Mouse (Mus musculus) ES-E14 (cell line): ENCODE results near the gene Fkbp5. TPM values are rescaled to one million over a fixed set of nuclear protein-coding genes. Genes with fewer than 3 reads are reported as not detected.
A peak's percentile ranks its signal among the peaks of the same experiment; 100 is the strongest.

Experiments
- DNase-seq: peaks from one replicate; pipeline ENCODE4 v3.0.0-alpha.2; 2013; ENCODE audit warnings: low read depth, low spot score
- H3K27ac ChIP-seq: 2 replicates; pipeline ENCODE4 v1.5.1; 2012; ENCODE audit warnings: low read depth, mild to moderate bottlenecking, low read length, moderate library complexity, mixed read lengths; ENCODE audit not compliant: poor library complexity, insufficient read depth, severe bottlenecking
- H3K36me3 ChIP-seq: 2 replicates; pipeline ENCODE4 v1.6.1; 2012; ENCODE audit warnings: mild to moderate bottlenecking, low read length, moderate library complexity, mixed read lengths; ENCODE audit not compliant: control insufficient read depth, poor library complexity, insufficient read depth, severe bottlenecking
- H3K4me1 ChIP-seq, 2 experiments: fragments of 150-350 bp in 1 of 2; sonication (generic) in 1 of 2; 2 replicates each; pipeline ENCODE4 v1.6.1; 2012; ENCODE audit warnings: low read length in 2 of 2, mild to moderate bottlenecking in 1 of 2, mixed read lengths in 1 of 2; ENCODE audit not compliant: control insufficient read depth in 2 of 2, insufficient read depth in 2 of 2, poor library complexity in 1 of 2
- H3K4me3 ChIP-seq, 2 experiments: fragments of 150-350 bp in 1 of 2; sonication (generic) in 1 of 2; 2 replicates each; pipeline ENCODE4 v1.5.1; 2012; ENCODE audit warnings: low read length in 2 of 2, low read depth in 1 of 2, mild to moderate bottlenecking in 1 of 2, mixed read lengths in 1 of 2; ENCODE audit not compliant: insufficient read depth in 1 of 2, poor library complexity in 1 of 2, severe bottlenecking in 1 of 2
- H3K9ac ChIP-seq: 2 replicates; pipeline ENCODE4 v1.6.1; 2012; ENCODE audit warnings: low read depth, mild to moderate bottlenecking, low read length, mixed read lengths; ENCODE audit not compliant: poor library complexity, insufficient read depth, severe bottlenecking
- H3K9me3 ChIP-seq: fragments of 150-350 bp; sonication (generic); 2 replicates; pipeline ENCODE4 v1.6.1; 2012; ENCODE audit warnings: low read depth, mild to moderate bottlenecking, low read length; ENCODE audit not compliant: control insufficient read depth, insufficient read depth
- CHD2 ChIP-seq: IDR thresholded peaks from 2 replicates; pipeline ENCODE4 v1.6.1; 2014; ENCODE audit warnings: mild to moderate bottlenecking, low read depth, low read length, inconsistent platforms
- HCFC1 ChIP-seq: IDR thresholded peaks from 2 replicates; pipeline ENCODE4 v1.6.1; 2012; ENCODE audit warnings: low read length, inconsistent platforms, borderline replicate concordance; ENCODE audit not compliant: insufficient read depth
- MAFK ChIP-seq: IDR thresholded peaks from 2 replicates; pipeline ENCODE4 v1.6.1; 2014; ENCODE audit warnings: mild to moderate bottlenecking, low read depth, low read length, inconsistent platforms; ENCODE audit not compliant: insufficient read depth
- ZC3H11A ChIP-seq: IDR thresholded peaks from 2 replicates; pipeline ENCODE4 v1.6.1; 2012; ENCODE audit warnings: low read depth, mild to moderate bottlenecking, inconsistent platforms, low read length, borderline replicate concordance
- ZNF384 ChIP-seq: IDR thresholded peaks from 2 replicates; pipeline ENCODE4 v1.6.1; 2012; ENCODE audit warnings: low read depth, low read length, inconsistent platforms
- in situ Hi-C, 2 experiments: fragments of 600-800 bp; cut with MboI; formaldehyde crosslinking; loops; one replicate each; pipeline ENCODE4 v1.15.1; 2025; ENCODE audit warnings: low sequenced_read_pairs in 2 of 2, inconsistent platforms in 1 of 2; ENCODE audit not compliant: unreplicated experiment in 2 of 2
- total RNA-seq: library from RNA; depleted of rRNA; stranded (reverse); fragments of 300-350 nt; gene quantifications from 2 replicates; pipeline ENCODE4 v1.2.3, GENCODE M21; 2012

Fkbp5 gene
- total RNA-seq, 1 experiment, result 43.6 TPM

GRCm38 (mm10) chr17:28522623-28523354 is 5.5 kb upstream of the Fkbp5 start:
- in situ Hi-C loops, result no loop called here

GRCm38 (mm10) chr17:28521920-28522319 is 4.6 kb upstream of the Fkbp5 start:
- Histone ChIP-seq H3K9ac (peak overlapping the region; percentile 28; the same call in 1 of the 2 replicates), H3K27ac (no peak overlapping the region), H3K4me3 (peak overlapping the region in 1 of 2 experiments; percentile 71; a peak in 1 of 4 replicates), H3K9me3 (no peaks in the 10 kb centered on the region), H3K36me3 (no peaks in the 10 kb centered on the region), H3K4me1 (peaks cover 0 to 18% of the 10 kb centered on the region in 2 experiments; a peak in 2 of 4 replicates)
- in situ Hi-C loops, result no loop called here
- DNase-seq, result no peak
- no peak for TF ChIP-seq ZC3H11A
- TF ChIP-seq ZNF384, result no peak
- no peak for TF ChIP-seq CHD2
- TF ChIP-seq HCFC1, result no peak
- TF ChIP-seq MAFK, result no peak

More at GRCm38 (mm10) chr17:28522623-28523354, 5.5 kb upstream of the Fkbp5 start:
- Histone ChIP-seq H3K9ac (peak overlapping the region; percentile 91), H3K9me3 (no peaks in the 10 kb centered on the region), H3K27ac (peak overlapping the region; percentile 83), H3K4me3 (peak overlapping the region; percentile 71 to 81), H3K36me3 (no peaks in the 10 kb centered on the region), H3K4me1 (peaks cover 0 to 15% of the 10 kb centered on the region in 2 experiments; a peak in 2 of 4 replicates)
- DNase-seq, result peak; percentile 80
- TF ChIP-seq HCFC1 (no peak), ZC3H11A (no peak), ZNF384 (no peak), MAFK (no peak), CHD2 (peak; percentile 90)

- TF ChIP-seq CHD2, result no peak
- TF ChIP-seq ZNF384, result no peak
- no peak for TF ChIP-seq HCFC1
- no peak for TF ChIP-seq ZC3H11A
- no peak for TF ChIP-seq MAFK
- Histone ChIP-seq H3K9ac (no peak overlapping the region), H3K9me3 (no peaks in the 10 kb centered on the region), H3K4me3 (no peak overlapping the region), H3K27ac (no peak overlapping the region), H3K4me1 (peaks cover 0 to 20% of the 10 kb centered on the region in 2 experiments; a peak in 2 of 4 replicates), H3K36me3 (no peaks in the 10 kb centered on the region)
- in situ Hi-C loops, result no loop called here
- DNase-seq, result no peak
Observed at GRCm38 (mm10) chr17:28521071-28521726, 3.9 kb upstream of the Fkbp5 start.

- no peak for DNase-seq
- no peak for TF ChIP-seq ZC3H11A
- no peak for TF ChIP-seq CHD2
- TF ChIP-seq MAFK, result no peak
- H3K9me3 ChIP-seq, result no peaks in the 10 kb centered on the region
- no peaks in the 10 kb centered on the region for H3K36me3 ChIP-seq
- peaks cover 4 to 25% of the 10 kb centered on the region in 2 experiments; a peak in 3 of 4 replicates for H3K4me1 ChIP-seq
- no peak overlapping the region for H3K4me3 ChIP-seq
- H3K27ac ChIP-seq, result no peak overlapping the region
- no peak overlapping the region for H3K9ac ChIP-seq
- in situ Hi-C loops, result no loop called here
Observed at GRCm38 (mm10) chr17:28520561-28520960, 3.2 kb upstream of the Fkbp5 start.
